Mouse (Mus musculus): ENCODE measurements around the gene Nrip1.

The Nrip1 gene

DNA sequence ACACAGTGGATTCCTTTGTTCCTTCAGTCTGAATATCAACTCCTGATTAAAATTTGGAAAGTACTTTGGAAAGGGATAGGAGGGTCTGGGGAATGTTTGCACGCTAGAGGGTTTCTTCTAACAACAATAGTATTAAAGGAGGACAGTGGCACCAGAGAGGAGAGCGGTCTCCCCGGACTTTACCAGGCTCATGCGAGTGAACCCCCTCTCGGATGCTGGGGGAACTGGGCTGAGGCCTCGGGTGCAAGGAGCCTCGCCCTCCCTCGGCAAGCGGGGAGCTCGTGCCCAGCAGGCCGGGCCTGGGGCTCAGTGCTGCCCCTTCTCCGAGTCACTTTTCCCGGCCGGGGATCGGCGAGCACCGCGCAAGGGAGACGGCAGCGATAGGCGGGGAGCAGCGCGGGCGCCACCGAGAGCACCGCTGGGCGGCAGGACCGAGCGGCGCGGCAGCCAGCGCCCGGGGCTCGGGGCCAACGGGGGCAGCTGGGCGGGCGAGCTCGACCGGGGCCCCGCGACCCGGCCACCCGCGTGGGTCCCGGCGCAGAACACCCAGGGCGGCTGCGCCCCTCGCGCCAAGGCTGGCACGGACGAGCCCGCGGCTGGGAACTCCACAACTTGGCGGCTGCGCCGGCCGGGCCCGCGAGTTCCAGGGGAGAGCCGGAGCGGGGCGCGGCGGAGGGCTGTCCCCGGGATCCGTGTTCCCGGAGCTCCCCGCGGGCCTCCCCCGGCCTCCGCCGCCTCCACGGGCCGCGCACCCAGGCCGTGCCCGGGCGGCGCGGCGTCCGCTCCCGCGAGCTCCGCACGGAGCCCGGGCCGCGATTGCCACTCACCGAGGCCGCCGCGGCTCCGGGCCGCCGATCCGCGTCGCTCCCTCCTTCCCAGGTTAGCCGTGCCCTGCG, 1.3 kb downstream of the Nrip1 start:
- DNase-seq (ENCODE audit: low spot score in 2 of 2): peak; percentile 59 to 61

DNA sequence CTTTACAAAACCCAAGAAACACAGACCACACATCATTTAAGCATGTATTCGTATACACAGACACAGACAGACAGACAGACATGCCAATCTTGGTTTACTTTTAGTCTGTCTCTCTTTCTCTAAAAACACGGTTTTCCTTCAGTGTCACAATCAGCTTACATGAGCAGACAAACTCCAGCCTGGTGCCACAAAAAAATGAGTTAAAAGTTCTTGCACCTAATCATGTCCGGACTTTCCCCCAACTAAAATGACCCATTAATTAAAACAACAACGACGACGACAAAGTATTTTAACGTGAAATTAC, 2.1 kb downstream of the Nrip1 start:
- DNase-seq (ENCODE audit: low spot score in 2 of 2): no peak

DNA sequence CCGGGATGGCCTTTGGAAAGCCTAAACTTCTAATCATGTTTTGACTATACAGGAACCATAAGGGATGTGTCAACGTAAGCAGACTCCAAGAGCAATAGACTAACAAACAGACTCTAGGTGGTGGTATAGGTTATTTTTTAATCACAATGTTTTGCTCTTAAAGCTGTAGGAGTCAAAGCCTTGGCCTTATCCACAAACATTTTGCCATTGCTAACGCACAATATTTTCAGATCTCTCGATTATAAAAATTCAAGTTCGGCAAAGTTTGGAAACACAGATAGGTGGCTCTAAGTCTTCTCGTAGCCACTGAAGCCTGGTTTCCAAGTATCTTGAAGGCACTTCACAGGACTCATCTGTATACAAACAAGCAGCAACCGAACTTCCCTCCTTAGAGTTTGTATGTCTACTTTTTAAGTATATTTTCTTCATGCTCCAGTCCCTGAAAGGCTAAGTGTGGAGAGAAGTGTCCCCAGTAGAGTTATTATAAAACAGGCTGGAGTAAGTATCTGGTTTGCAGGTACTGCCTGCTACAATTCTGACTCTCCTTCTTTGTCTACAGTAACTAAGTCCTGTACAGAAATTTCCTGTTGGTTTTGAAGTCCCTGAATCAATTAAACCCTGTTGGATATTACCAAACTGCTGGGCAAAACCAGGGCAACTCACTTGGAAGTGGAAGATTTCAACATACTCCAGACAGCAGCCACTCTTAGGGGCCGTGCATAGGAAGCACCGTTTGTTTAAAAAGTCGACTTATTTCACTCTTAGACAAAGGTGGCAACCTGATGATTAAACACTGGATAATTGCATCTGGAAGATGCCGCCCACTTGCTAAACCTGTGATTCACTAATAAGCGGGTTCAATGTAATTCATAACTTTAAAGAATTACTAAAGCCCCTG, 2.7 kb downstream of the Nrip1 start:
- no peak for DNase-seq (ENCODE audit: low spot score in 2 of 2)

DNA sequence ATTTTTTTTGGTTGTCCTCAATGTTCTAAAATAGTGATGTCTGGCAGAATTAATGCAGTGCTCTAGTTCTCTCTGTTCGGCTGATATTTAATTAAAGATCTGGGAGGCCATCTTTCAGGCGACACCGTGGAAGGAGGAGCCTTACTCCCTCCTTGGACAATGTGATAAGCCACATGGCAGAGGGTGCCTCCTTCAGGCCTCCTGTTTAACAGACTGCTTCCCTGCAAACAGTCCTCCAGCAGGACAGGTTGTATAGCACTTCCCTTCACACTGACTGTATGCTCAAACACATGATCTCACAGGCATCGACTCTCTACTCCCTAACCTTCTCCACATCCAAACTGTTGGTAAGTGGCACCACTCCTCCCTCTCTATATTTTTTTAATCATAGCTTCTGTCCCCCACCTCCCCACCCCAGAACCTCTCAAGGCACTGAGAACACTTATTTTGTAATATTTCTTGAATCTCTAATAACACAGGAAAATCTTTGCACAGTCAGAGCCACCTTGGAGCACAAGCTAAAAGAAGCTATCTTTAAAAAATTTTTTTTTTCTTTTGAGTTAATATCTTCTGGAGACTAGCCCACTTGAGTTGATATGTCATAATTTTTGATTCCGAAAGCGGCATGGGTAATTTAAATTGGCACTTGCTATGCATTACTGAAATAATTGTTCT, 3.4 kb downstream of the Nrip1 start:
- DNase-seq (ENCODE audit: low spot score in 2 of 2): no peak

DNA sequence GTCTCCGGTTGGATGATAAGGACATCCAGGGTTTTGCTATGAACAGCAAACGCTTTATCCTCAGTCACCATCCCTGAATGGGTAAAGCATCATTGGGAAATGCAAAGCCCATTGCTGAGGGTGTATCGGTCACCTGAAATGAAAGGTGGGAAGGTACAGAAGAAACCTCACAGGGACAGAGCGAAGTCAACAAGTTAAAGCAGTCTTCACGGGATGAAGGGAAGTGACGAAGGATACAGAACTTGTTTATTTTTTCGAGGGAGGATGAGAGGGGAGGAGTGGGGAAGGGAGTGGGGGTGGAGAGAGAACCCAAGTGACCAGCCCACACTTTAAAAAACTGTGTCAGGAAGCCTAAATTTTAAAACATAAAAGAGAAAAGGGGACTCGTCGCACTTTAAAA, 4.4 kb downstream of the Nrip1 start:
- no peak for DNase-seq (ENCODE audit: low spot score in 2 of 2)

DNA sequence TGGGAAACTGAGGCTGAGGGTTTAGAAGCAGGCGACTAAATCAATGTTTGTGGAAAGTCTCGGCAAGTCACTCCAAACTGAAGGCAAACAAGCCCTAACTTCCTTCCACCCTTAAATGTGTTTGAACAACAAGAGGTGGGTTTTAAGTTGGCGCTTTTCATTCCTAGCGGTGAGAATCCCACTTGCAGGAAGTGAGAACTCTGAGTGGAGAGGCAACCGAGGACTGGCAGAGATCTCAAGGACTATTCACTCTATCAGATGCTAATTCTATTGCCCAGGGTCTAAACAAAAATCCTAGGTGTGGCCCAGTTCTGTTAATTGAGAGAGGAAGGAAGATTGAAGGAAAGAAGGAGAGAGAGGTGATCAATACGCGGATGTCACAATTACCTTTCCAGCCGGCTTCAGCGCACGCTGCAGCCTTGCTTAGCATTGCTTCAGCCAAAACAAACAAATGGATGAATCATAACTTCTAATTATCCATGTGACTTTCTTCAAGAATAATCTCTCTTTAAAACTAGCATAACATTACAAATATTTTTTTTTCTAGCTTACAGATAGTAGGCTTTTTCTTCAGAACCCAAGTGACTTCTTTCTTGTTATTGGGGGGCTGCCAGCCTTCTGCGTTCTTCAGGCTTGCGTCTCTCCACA, 6.2 kb downstream of the Nrip1 start:
- no peak for DNase-seq (ENCODE audit: low spot score in 2 of 2)

DNA sequence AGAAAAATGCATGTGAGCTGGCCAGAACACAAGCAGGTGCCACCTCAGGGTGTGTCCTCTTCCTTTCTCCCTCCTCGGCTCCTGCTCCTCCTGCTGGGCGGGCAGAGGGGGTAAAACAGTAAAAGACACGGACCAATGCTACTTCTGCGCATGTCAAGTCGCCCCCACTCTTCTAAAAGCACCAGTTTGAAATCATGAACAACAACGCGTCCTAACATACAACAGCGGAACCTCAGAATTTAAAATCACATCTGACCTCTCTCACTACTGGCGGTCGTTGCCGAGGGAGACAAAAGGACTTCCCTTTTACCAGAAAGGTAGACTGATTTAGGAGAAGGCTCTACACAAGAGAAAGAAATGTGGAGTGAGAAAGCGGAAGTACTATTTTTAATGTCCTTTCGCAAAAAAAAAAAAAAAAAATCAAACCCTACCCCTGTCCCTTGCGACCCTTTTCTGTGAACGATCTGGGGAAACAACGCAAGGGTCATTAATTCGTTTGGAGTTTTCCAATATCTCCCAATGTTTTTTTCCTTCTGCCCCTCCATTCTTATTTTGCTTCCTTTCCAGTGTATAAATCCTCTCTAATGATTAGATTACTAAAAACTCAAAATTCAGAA, 7.7 kb downstream of the Nrip1 start:
- DNase-seq (ENCODE audit: low spot score in 2 of 2): peak; percentile 39 to 44

DNA sequence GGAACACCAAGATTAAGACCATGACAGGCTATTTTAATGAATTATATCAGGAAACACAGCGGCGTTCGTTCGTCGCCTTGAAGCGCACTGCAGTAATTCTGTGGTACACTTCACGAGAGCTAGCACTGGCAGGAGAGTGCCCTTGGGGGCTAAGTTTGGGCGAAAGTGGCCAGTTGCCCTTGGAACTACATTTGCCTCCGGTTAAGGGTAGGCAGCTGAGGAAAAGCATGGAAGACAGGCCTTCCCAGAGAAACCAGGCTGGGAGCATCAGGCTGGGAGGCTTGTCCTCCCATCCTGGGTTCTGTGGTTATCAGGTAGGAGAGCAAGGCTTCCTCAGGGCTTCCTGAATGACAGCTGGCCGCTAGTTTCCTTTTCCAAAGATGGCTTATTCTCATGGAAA, 8.4 kb downstream of the Nrip1 start:
- DNase-seq (ENCODE audit: low spot score in 2 of 2): no peak

DNA sequence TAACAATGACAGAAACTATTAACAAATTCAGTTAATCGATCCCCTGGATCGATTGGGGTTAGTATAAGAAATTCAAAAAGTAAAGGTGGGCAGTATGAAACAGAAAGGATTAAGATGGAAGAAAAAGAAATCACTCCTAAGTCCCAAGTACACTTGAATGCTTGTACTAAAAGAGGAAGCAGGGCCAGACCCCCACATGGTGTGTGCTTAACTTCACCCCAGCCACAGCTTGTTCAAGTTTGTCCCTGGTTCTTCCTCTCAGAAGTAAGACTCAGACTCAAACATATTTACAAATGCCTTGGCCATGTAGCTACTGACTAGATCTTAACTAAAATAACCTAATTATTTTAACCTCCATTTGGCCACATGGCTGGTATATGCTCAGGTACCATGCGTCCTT, 10.0 kb downstream of the Nrip1 start:
- DNase-seq (ENCODE audit: low spot score in 2 of 2): no peak

DNA sequence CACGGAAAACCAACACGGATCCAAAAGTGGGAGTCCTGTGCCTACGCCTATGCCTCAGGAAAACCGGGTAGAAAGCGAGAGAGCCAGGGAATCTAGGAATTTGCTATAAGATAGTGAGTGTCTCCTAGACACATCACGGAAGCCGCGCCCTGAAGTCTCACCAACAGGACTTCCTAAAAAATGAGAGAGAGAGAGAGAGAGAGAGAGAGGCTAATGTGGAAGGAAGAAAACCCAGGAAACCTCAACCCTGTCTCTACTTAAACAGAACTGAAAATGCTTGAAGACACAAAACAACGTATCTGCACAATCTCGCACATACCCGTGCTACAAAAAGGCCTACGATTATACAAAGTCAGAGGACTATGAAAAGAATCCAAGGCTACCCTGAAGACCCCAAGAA, 10.6 kb downstream of the Nrip1 start:
- no peak for DNase-seq (ENCODE audit: low spot score in 2 of 2)

DNA sequence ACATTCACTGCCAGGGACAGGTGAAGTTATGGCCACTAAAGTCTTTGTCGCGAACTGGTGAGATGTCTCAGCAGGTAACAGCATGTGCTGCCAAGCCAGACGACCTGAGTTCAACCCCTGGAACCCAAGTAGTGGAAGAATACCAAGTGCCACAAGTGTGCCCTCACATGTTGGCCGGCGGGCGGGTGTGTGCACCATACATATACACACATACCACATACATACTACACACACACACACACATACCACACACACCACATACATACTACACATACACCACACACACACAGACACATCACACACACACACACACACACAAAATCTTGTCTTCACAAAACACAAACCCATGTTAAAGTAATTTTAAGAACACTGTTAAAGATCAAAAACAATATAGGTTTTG, 13.2 kb downstream of the Nrip1 start:
- no peak for DNase-seq (ENCODE audit: low spot score in 2 of 2)

DNA sequence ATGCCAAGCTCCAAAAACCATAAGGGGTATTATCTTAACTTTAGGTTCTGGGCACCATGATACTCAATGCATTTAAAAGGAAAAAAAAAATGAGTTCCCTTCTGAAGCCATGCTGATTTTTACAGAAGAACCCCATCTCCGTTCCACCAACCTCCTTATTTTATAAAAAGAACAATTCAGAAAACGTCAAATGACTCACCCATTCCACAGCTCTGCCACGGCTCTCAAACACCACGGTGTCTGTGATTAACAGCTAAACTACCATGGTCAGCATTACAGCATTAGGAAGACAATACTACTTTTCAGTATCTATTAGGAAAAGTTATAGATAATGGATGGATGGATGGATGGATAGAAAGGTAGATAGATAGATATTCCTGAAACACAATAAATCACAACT, 14.9 kb downstream of the Nrip1 start:
- DNase-seq (ENCODE audit: low spot score in 2 of 2): no peak

DNA sequence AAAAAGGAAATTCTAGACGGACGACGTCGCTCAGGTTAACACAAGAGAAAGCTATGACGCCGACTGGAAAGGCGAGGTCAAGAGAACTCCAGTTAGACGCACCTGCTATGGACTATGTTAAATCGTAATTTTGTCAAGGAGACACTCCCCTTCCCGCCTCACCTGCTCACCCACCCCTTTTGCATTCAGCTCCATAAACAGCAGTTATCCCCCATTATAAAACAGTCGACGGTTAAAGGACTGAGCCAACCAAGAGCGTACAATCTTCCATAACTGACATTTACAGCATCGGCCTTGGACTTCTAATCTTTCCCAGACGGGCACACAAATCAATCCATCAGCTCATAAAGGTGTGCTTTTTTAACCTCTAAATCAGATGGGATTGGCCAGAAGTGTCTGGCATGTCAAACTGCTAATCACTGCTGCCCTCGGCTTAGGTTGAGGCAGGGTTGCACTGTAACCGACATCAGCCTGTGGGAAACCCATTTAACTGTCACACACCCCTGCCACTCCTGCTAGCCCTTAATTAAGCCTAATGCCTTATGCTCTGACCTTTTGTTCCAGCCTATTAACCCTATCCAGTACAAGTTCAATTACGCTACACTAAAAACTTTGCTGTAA, 15.4 kb downstream of the Nrip1 start:
- no peak for DNase-seq (ENCODE audit: low spot score in 2 of 2)

DNA sequence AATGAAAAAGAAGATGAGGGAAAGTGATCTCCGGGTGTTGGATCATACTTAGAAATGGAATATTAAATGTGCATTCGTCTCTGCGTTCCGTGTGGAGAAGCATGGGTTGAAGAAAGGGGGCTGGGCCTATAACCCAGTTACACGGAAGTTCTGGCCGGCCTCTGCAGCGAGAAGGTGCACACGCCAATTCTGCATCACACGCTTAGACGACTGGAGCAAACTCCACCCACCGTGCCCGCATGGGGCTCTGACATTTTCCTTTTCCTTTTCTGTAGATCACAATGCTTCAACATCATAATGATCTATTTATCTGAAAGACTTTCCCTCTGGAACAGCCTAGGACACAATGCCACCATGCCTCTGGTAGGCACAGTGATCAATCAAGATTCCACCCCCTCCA, 16.5 kb downstream of the Nrip1 start:
- no peak for DNase-seq (ENCODE audit: low spot score in 2 of 2)

DNA sequence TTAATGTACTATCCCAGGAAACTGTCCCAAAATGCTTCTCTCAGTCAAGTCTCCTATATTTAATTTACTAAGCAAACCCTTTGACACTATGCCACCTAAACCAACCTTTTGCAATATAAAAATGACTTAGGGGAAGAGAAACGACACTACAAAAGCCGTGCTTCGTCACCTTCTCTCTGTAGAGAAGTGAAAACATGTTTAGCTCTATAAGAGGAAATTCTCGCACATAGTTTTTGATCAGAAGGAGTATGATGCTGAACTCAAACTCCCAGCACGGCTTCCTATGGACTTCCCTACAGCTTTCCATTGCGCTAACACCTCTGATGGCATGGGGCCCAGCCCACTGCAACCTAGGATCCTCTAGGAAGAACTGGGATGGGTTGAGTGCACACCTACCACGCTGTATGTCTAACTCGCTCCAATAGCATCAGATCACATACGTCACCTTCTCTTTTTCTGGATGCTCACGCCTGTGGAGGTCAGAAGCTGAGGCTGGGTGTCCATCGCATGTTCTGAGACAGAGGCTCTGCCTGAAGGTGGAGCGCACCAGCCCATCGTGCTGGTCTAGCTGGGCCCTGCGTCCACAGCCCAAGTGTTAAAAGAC, 17.6 kb downstream of the Nrip1 start:
- no peak for DNase-seq (ENCODE audit: low spot score in 2 of 2)

DNA sequence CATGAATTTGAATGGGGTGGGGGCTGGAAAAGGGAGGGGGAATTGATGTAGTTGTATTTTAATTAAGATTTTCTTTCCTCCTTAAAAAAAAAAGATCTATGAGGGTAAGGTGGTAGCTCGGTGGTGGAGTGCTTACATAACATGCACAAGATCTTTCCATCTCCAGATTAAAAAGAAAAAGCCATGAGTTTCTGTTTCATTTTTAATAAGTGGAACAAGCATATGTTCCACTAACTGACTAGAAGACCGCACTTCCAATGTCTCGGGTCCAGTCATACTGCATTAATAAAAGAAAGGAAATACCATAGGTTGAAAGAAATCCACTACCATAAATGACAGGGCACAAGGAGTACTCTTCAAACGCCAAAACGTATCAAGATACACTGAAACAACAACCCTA, 18.4 kb downstream of the Nrip1 start:
- no peak for DNase-seq (ENCODE audit: low spot score in 2 of 2)

DNA sequence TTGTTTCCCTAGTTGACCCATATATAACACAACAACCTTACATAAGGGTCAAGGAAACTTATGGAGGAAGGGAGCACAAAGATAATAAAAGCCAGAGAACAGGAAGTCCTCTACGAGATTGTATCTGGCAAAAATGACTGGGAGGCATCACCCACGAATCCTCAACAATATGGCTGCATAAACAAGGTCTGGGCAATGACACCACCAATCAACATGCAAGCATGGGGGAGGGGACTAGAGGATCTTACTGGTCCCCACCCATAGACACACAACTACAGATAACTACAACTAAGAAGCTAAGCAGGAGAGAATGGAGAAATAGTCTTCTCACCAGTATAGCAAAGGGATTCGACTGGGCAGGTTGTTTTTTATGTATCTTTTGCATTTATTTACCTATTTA, 18.8 kb downstream of the Nrip1 start:
- DNase-seq (ENCODE audit: low spot score in 2 of 2): no peak

DNA sequence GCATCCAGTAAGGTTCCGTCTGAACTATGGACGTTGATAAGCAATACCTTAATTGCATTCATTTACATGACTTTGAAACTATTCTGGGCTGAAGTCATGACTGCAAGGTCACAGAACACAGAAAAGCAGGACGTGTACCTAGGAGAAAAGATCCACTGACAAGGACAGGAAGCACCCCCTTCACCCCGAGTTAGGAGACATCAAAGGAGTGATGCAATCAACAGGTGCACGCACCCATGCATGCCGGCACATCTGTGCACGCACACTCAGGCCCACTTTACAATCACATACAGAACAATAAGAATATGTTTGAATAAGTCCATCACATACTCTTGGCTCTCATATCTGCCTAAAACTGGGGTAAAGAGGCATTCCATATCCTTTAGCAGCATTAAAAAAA, 19.3 kb downstream of the Nrip1 start:
- DNase-seq (ENCODE audit: low spot score in 2 of 2): peak; percentile 75 to 80

DNA sequence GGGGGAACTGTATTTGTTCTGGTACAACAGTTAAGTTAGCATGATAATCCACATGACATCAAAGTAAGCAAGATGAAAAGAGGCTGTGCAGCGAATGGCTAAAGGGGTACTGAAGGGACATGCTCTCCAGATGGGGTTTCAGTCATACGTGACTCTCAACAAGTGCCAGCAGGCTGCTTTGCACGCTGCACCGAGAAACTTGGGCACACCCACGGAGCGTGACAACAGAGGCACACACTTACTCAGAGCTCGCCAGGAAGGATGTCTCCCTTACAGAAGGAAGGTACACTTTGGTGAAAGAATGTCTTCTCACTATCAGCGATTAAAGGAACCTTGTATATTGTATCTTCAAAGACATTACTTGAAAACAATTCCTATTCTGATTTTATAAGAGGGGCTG, 22.7 kb downstream of the Nrip1 start:
- DNase-seq (ENCODE audit: low spot score in 2 of 2): no peak

DNA sequence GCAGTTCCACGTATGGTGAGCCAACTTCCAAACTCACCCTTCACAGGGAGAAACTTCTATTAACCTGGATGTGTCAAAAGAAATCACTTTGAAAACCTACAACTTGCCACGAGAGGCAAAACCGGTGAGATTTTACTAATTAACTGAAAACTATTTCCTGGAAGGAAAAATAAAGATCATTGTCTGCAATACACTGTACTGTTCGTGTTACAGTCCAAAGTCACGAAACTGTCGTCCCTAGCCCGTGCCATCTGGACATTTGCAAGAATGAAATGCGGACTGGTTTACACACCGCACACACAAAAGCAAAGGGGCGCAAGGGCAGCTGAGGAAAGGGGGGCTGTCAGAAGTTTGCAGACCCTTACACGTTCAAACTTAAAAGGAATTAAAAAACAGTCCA, 24.6 kb downstream of the Nrip1 start:
- no peak for DNase-seq (ENCODE audit: low spot score in 2 of 2)
